Mouse (Mus musculus) embryonic facial prominence, embryonic 11.5 days (tissue): ENCODE results near the gene Med13l. TPM values are rescaled to one million over a fixed set of nuclear protein-coding genes. Genes with fewer than 3 reads are reported as not detected.
A peak's percentile ranks its signal among the peaks of the same experiment; 100 is the strongest.

Experiments
- ATAC-seq: fragments of 200-750 bp; cut with Nextera tagmentation; replicated peaks from 2 replicates; pipeline ENCODE4 v1.8.0; 2017; ENCODE audit warnings: low read depth; ENCODE audit not compliant: insufficient number of reproducible peaks, low FRiP score, low TSS enrichment
- DNase-seq: peaks from one replicate; pipeline ENCODE4 v3.0.0-alpha.2; 2015; ENCODE audit warnings: low spot score
- H3K27ac ChIP-seq: fragments of 300-500 bp; sonication (generic); replicated peaks from 2 replicates; pipeline ENCODE4 v1.5.1; 2014; ENCODE audit warnings: mild to moderate bottlenecking, low read depth, low read length, control low read depth
- H3K27me3 ChIP-seq: fragments of 300-500 bp; sonication (generic); 2 replicates; pipeline ENCODE4 v1.6.1; 2014; ENCODE audit warnings: mild to moderate bottlenecking, low read length, moderate library complexity, mixed read lengths; ENCODE audit not compliant: control insufficient read depth, insufficient read depth
- H3K36me3 ChIP-seq: fragments of 300-500 bp; sonication (generic); replicated peaks from 2 replicates; pipeline ENCODE4 v1.6.1; 2014; ENCODE audit warnings: low read depth, mild to moderate bottlenecking, low read length, moderate library complexity, mixed read lengths; ENCODE audit not compliant: control insufficient read depth, insufficient read depth
- H3K4me1 ChIP-seq: fragments of 300-500 bp; sonication (generic); 2 replicates; pipeline ENCODE4 v1.6.1; 2014; ENCODE audit warnings: low read length, mixed read lengths; ENCODE audit not compliant: control insufficient read depth, insufficient read depth
- H3K4me2 ChIP-seq: fragments of 300-500 bp; sonication (generic); 2 replicates; pipeline ENCODE4 v1.6.1; 2014; ENCODE audit warnings: low read depth, mild to moderate bottlenecking, control low read depth, low read length, moderate library complexity
- H3K4me3 ChIP-seq: fragments of 300-500 bp; sonication (generic); 2 replicates; pipeline ENCODE4 v1.5.1; 2014; ENCODE audit warnings: low read depth, low read length, control low read depth
- H3K9ac ChIP-seq: fragments of 300-500 bp; sonication (generic); replicated peaks from 2 replicates; pipeline ENCODE4 v1.6.1; 2014; ENCODE audit warnings: mild to moderate bottlenecking, control low read depth, low read length
- H3K9me3 ChIP-seq: fragments of 300-500 bp; sonication (generic); replicated peaks from 2 replicates; pipeline ENCODE4 v1.6.1; 2016; ENCODE audit warnings: mild to moderate bottlenecking, low read length, inconsistent platforms, mixed read lengths; ENCODE audit not compliant: control insufficient read depth
- WGBS: fragments of 180-500 bp; shearing (Covaris S2); extraction: QIAGEN DNeasy Blood & Tissue Kit; methylation state at CpG from one replicate; pipeline ENCODE4 v1.1.7; 2014; 5-methylcytosine and 5-hydroxymethylcytosine counted together
- polyA plus RNA-seq: library from polyadenylated mRNA; unstranded; fragments of >200 nt; fragmentation: Nextera tagmentation; extraction: Ambion mirVana; gene quantifications from 2 replicates; pipeline ENCODE4 v1.2.1, GENCODE M21; 2014

The Med13l gene
- polyA plus RNA-seq, 1 experiment from 2014 or later, result 10.1 TPM

DNA sequence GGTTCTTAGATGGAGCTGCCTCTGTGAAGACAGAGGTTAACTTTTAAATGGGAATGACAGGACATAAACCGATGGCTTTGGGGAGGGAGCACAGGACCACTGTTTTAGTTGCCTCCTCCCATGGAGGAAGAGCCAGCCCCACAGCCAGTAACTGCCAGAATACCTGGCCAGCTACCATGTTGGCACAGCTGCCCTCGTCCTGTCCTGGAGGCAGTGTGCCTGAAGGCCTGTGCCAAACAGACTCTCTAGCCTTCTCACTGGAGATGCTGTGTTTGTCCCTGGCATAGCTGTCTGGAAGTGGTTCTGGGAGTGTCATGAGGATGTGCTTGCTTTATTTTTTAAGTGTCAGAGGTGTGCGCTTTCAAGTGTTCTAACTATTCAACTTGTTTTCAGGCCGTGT, 173.1 kb downstream of the Med13l start:
- ATAC-seq (no peak), DNase-seq (no peak)
- Histone ChIP-seq H3K27ac (no peak overlapping the region), H3K4me3 (no peak overlapping the region), H3K4me2 (no peak overlapping the region), H3K9ac (no peak overlapping the region), H3K36me3 (no peaks in the 10 kb centered on the region), H3K27me3 (no peaks in the 10 kb centered on the region), H3K9me3 (no peaks in the 10 kb centered on the region), H3K4me1 (no peaks in the 10 kb centered on the region)
- WGBS, result 86% methylated on average over 4 of the region's 4 CpGs

DNA sequence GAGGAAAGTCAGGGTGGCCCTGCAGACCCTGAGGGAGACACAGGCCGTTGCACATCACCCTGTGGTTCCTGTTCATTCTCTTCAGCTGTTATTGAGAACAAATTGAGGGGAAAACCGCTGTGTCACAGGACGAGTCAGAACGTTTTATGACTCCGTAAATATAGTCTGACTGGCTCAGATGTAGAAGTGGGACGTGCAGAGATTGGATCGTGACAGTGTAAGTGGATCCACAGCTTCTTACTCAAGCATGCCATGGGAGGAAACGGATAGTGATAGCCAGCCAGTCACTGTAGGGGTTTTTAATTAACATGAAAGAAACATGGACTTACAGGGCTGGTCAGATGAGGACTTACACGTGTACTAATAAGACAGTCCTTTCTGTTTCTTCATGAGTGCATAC, 174.0 kb downstream of the Med13l start:
- no peak for ATAC-seq
- H3K27ac ChIP-seq, result no peak overlapping the region
- no peak for DNase-seq
- 76% methylated on average over 9 of the region's 9 CpGs for WGBS
- H3K4me3 ChIP-seq, result no peak overlapping the region
- no peaks in the 10 kb centered on the region for H3K27me3 ChIP-seq
- no peaks in the 10 kb centered on the region for H3K9me3 ChIP-seq
- H3K4me2 ChIP-seq, result no peak overlapping the region
- H3K9ac ChIP-seq, result no peak overlapping the region
- no peaks in the 10 kb centered on the region for H3K36me3 ChIP-seq
- H3K4me1 ChIP-seq, result no peaks in the 10 kb centered on the region

DNA sequence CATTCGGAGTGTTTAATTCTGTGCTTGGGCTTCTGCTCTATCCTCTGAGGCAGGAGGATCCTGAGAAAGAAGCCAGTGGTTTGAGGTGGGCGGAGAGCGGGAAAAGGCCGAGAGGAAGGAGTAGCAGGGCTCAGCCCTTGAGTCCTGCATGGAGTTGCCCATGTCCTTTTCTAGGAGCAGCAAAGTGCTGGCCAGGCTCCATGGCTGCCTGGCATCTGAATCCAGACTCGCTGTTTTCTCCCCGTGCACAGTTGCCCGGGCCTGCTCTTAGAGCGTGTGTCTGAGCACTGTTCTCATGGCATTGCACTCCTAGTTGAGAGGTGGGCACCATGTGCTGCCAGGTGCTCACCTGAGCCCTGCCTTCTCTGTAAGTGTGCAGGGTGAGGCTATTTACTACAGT, 175.3 kb downstream of the Med13l start:
- no peak overlapping the region for H3K9ac ChIP-seq
- no peak for ATAC-seq
- WGBS, result 89% methylated on average over 8 of the region's 8 CpGs

DNA sequence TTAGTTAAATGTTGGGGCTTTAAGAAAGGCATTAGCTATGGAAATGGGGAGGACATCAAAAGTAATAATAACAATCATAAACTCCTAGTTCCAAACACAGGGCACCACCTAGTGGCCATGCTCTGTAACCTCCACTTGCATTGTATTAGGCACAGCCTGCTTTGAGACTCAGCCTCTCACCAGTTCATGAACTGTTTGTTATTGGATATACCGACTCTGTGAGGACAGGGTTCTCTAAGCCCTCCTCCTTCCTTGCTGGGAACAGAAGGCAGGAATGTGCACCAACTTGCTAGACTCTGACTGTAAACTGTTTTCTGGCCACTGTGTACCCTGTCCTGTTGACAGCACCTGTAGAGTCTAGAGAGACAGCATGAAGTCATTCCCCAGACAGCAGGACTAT, 177.1 kb downstream of the Med13l start:
- H3K9me3 ChIP-seq, result 0 out of 2 replicates have a peak, but pooled peaks cover 3% of the 10 kb centered on the region
- H3K4me1 ChIP-seq, result no peaks in the 10 kb centered on the region
- H3K9ac ChIP-seq, result no peak overlapping the region
- H3K27me3 ChIP-seq, result no peaks in the 10 kb centered on the region
- H3K4me3 ChIP-seq, result no peak overlapping the region
- WGBS, result 45% methylated on average over 1 of the region's 1 CpGs
- no peak overlapping the region for H3K27ac ChIP-seq
- H3K36me3 ChIP-seq, result peaks cover 6% of the 10 kb centered on the region
- peak; percentile 71 for DNase-seq
- ATAC-seq, result no peak
- no peak overlapping the region for H3K4me2 ChIP-seq

More for the DNA sequence above, 175.3 kb downstream of the Med13l start:
- 0 out of 2 replicates have a peak, but pooled peaks cover 3% of the 10 kb centered on the region for H3K9me3 ChIP-seq
- DNase-seq, result no peak
- H3K27ac ChIP-seq, result no peak overlapping the region
- H3K36me3 ChIP-seq, result peaks cover 6% of the 10 kb centered on the region
- no peaks in the 10 kb centered on the region for H3K4me1 ChIP-seq
- no peak overlapping the region for H3K4me3 ChIP-seq
- H3K4me2 ChIP-seq, result no peak overlapping the region
- H3K27me3 ChIP-seq, result no peaks in the 10 kb centered on the region

DNA sequence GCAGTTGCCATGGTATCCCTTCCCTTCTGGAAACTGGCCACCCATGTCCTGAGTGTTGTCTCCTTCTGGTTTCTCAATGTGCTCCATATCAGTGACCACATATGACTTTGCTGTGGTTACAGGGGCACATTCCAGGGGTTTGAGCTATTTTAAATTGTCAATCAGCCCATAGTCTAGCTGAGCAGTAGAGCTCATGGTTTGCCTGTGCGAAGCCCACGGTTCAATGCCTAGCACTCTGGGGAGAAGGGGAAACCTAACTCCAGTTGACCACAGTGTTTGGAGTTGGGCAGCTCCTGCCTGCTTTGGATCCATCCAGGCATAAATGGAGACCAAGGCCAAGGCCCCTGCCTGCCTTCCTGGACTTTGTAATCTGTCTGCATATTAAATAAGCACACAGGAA, 182.6 kb downstream of the Med13l start:
- peaks cover 9% of the 10 kb centered on the region for H3K36me3 ChIP-seq
- ATAC-seq, result no peak
- H3K4me1 ChIP-seq, result no peaks in the 10 kb centered on the region
- WGBS, result 89% methylated on average over 2 of the region's 2 CpGs
- H3K27me3 ChIP-seq, result no peaks in the 10 kb centered on the region
- H3K4me3 ChIP-seq, result no peak overlapping the region
- H3K27ac ChIP-seq, result no peak overlapping the region
- no peak for DNase-seq
- no peak overlapping the region for H3K9ac ChIP-seq
- 0 out of 2 replicates have a peak, but pooled peaks cover 3% of the 10 kb centered on the region for H3K9me3 ChIP-seq
- H3K4me2 ChIP-seq, result no peak overlapping the region

DNA sequence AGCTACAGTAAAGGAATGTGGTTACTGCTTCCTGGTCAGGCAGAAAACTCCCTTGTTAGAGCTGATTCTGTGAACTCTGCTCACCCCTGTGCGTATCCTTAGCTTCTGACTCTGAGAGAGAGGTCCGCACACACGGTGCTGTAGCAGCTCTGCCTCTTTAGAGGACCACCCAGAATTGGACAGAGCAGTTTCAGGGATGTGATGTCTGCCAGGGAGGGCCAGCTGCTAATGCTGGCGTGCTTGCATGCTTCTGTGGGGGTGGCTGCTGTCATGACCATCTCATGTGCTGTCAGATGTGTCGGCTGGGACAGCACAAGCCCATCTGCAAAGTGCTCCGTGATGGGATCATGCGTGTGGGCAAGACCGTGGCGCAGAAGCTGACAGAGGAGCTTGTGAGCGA, 186.5 kb downstream of the Med13l start:
- Histone ChIP-seq H3K4me3 (no peak overlapping the region), H3K9ac (no peak overlapping the region), H3K9me3 (no peaks in the 10 kb centered on the region), H3K4me1 (no peaks in the 10 kb centered on the region), H3K27me3 (no peaks in the 10 kb centered on the region), H3K4me2 (no peak overlapping the region), H3K27ac (no peak overlapping the region), H3K36me3 (peaks cover 5% of the 10 kb centered on the region)
- no peak for ATAC-seq
- WGBS, result 91% methylated on average over 10 of the region's 10 CpGs
- DNase-seq, result no peak

DNA sequence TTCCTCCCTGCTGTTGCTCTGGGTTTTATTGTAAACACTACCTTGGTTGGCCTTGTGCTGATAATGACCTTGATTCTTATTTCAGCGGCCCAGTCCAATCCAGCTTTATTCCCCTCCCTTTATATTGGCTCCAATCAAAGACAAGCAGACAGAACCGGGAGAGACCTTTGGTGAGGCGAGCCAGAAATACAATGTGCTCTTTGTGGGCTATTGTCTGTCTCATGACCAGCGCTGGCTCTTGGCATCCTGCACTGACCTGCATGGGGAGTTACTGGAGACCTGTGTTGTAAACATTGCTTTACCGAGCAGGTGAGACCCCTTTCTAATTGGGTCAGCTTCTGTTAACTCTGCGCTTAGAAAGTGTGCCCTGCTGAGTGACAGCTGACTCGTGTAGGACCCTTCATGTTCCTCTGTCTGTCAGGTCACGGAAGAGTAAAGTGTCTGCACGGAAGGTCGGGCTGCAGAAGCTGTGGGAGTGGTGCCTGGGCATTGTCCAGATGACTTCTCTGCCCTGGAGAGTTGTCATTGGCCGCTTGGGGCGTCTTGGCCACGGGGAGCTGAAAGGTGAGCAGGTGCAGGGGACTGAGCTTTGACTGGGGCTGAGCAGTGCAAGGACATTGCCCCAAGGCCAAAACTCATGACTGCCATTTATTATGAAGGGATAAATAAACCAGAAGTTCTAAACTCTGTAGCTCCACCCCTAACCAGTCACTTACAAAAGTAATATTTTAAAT, 191.1 kb downstream of the Med13l start:
- DNase-seq (no peak), ATAC-seq (no peak)
- no peak overlapping the region for H3K4me2 ChIP-seq
- no peak overlapping the region for H3K9ac ChIP-seq
- peaks cover 2% of the 10 kb centered on the region for H3K36me3 ChIP-seq
- H3K27me3 ChIP-seq, result no peaks in the 10 kb centered on the region
- no peak overlapping the region for H3K27ac ChIP-seq
- 73% methylated on average over 13 of the region's 13 CpGs for WGBS
- no peaks in the 10 kb centered on the region for H3K4me1 ChIP-seq
- no peak overlapping the region for H3K4me3 ChIP-seq
- H3K9me3 ChIP-seq, result no peaks in the 10 kb centered on the region

DNA sequence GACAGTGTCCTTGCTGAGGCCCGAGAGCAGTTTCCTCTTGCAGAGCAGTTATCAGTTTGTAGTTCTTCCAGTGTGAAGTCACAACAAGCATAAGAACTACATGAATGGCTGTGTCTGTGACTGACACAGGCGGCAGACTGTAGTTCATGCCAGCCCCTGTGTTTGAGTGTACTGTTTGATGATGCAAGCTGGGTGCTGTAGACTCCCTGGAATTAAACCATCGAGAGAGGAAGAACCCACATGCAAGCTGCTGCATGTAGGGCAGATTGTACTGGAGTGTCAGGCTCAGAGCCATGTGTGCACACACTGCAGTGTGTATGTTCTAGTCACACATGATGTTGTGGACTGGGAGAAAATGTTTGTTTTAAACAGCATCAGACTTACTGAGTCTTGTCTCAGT, 192.4 kb downstream of the Med13l start:
- DNase-seq (no peak), ATAC-seq (no peak)
- Histone ChIP-seq H3K36me3 (peaks cover 5% of the 10 kb centered on the region), H3K4me1 (no peaks in the 10 kb centered on the region), H3K9ac (no peak overlapping the region), H3K4me3 (no peak overlapping the region), H3K27ac (no peak overlapping the region), H3K27me3 (no peaks in the 10 kb centered on the region), H3K4me2 (no peak overlapping the region), H3K9me3 (no peaks in the 10 kb centered on the region)
- 88% methylated on average over 3 of the region's 3 CpGs for WGBS
